Mouse (Mus musculus) heart, adult 2 months (tissue): ENCODE measurements around the gene Ddt.

Experiments
- CTCF ChIP-seq: fragments of 200-600 bp; IDR thresholded peaks from 2 replicates; pipeline ENCODE4 v1.8.1; 2022; ENCODE audit warnings: antibody characterized with exemption, mild to moderate bottlenecking, moderate library complexity
- EP300 ChIP-seq: fragments of 200-500 bp; IDR thresholded peaks from 2 replicates; pipeline ENCODE4 v1.6.1; 2011; ENCODE audit warnings: low read depth, low read length, control low read depth; ENCODE audit not compliant: insufficient read depth
- POLR2A ChIP-seq: fragments of 200-500 bp; IDR thresholded peaks from 2 replicates; pipeline ENCODE4 v1.6.1; 2011; ENCODE audit warnings: mild to moderate bottlenecking, low read depth, low read length, control low read depth; ENCODE audit not compliant: insufficient read depth

DNA sequence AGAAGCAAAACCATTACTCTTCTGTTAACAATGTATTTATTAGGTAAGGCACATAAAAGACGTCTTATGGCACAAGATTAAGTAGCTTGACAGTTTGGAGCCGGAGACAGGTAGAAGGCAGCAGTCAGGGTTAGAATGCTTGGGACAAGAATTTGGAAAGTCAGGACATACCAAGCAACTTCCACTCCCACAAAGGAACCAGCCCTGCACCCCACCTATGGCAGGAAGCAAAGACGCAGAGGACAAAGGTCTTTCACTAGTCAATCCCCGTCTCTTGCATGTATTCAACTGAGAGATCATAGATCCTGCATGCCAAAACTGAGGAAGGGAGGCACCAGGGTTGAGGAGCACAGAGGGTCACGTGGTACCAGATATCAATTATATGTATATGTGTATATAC is 888 bp upstream of the Ddt start:
- TF ChIP-seq POLR2A (no peak), EP300 (no peak), CTCF (no peak)
